Mouse (Mus musculus) left cerebral cortex, postnatal 14 days (tissue): ENCODE results near the gene Colec11. TPM values are rescaled to one million over a fixed set of nuclear protein-coding genes. Genes with fewer than 3 reads are reported as not detected.

Experiments used
- DNase-seq, 2 experiments: peaks; one replicate each; pipeline ENCODE4 v3.0.0; 2021 to 2022; ENCODE audit warnings: low spot score in 2 of 2, mixed read lengths in 1 of 2
- intact Hi-C: fragments of 180-260 bp; cut with DNase I; formaldehyde crosslinking; loops from one replicate; pipeline ENCODE4 v1.15.1; 2025
- long read RNA-seq, 2 experiments: library from polyadenylated mRNA; stranded (forward); transcript quantifications; one replicate each; pipeline ENCODE4 v2.0.0; 2021
- total RNA-seq, 2 experiments: library from RNA; stranded (reverse); gene quantifications; 2 replicates each; pipeline ENCODE4 v1.2.3; 2021

The Colec11 gene
- under 1 TPM; 0.49 to 0.75 TPM for total RNA-seq
- long read RNA-seq, experiment 1, partial matches to known transcripts: 0 of 2 reads
- long read RNA-seq, experiment 1, other reads (novel, unspliced or antisense): 2 of 2 reads
- long read RNA-seq, experiment 2: 0 reads

DNA sequence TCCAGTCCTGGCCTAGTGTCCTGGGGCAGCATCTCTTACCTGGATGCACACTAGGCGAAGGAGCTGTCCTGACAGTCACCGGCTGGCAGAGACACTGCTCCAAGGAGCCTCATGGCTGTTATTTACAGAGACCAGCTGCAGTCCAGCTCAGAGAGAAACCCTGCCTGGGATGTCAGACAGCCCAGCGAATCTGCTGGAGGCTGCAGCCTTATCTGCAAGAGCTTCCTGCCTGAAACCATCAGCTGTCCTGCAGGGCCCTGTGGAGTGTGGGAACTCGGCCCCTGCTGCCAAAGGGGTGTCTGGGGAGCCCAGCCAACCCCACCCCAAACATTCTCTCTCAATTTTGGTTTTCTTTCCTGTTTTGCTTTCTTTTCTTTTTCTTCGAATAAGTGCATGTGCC lies at the start of gene Colec11:
Gene Colec11, minus strand, starts transcription at position 183 of the 400 bp plus-strand sequence.
- DNase-seq: no peak
- intact Hi-C loops: no loop called here

DNA sequence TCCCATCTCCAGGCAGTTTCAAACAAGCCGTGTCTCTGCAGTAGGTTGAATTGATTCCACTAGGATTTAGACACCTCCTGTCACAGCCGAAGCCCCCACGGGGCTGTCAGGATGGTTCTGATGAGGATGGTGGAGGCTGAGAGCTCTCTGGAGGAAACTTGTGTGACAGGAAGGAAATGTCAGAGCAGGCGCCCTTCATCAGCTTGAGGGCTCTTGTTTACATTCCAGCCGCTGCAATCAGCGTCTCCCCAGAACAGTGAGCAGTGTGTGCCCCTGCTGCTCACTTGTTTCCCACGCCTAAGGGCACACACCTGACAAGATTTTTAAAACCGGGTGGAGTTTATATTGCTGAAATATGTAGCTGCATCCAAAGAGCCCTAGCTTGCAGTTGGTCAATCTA lies 44.1 kb upstream of the Colec11 start:
- intact Hi-C loops: no loop called here
- no peak for DNase-seq

DNA sequence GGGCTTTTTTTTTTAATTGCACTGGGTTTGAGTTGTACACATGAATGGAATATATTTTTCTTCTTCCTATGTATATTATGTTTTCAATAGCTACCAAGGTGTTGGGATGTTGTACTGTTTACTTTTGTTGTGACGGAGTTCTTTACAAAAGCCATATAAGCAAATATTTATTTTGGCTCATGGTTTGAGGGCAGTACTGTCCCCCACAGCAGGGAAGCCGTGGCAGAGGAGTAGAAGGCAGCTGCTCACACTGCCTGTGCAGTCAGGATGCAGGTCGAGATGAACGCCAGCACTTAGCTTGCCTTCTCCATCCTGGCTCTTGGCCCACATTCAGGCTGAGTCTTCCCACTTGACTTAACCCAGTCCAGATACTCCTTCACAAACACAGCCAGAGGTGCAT lies 43.6 kb upstream of the Colec11 start:
- no peak for DNase-seq
- intact Hi-C loops: no loop called here

DNA sequence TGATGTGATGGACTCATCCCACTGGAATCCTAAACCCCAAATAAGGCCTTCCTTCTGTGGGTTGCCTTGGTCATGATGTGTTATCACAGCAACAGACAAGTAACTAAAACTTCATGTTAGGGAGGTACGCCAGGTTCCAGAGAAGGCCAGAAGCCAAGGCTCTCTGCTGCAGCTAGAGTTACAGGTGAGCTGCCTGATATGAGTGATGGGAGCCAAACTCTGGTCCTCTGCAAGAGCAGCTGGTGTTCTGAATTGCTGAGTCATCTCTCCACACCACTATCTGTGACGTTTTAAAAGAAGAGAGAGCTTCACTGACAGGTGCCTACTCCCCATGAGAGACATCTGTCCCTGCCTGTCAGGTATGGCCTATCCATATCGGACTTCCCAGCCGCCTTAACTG lies 39.5 kb upstream of the Colec11 start:
- intact Hi-C loops: no loop called here
- no peak for DNase-seq

DNA sequence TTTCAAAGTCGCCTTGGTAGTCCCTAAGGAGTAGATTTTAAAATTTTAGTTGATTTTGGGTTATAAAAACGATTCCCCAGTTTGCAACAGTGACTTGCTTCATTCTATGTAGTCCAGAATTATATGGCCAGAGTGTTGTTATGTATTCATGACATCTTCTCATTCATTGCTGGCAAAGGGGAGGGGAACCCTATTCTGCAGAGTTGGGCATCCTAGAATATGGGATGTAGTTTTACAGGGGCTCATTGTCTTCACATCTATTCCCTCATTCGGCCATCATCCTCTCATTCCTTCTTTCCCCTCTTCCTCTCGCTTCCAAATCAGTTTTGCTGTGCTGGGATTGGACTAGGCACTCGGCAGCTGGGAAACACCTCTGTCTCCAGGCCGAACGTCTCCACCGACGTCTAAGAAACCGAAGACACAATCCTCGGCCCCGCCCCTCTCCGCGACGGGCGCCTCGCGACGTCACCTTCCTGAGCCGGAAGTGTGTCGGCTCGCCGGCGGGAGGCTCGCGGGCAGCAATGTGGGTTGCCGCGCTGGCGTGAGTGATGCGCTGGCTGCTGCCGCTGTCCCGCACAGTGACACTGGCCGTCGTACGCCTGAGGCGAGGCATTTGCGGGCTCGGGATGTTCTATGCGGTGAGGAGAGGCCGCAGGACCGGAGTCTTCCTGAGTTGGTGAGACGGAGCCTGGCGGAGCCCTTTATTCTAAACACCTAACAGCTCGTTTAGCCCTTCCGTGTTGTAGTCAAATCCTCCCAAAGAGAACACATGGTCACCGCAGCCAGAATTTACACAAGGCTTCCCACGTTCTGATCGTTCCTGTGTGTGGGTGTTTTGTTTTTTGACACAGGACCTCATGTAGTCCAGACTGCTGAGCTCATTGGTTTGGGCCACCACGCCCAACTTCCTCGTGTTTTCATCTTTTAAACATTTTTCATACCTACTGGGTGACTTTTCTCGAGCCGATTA lies 26.2 kb upstream of the Colec11 start, which contains the start of gene Rnaseh1:
Gene Rnaseh1, plus strand, starts transcription at position 462 of the 970 bp plus-strand sequence.
- intact Hi-C loops: no loop called here

DNA sequence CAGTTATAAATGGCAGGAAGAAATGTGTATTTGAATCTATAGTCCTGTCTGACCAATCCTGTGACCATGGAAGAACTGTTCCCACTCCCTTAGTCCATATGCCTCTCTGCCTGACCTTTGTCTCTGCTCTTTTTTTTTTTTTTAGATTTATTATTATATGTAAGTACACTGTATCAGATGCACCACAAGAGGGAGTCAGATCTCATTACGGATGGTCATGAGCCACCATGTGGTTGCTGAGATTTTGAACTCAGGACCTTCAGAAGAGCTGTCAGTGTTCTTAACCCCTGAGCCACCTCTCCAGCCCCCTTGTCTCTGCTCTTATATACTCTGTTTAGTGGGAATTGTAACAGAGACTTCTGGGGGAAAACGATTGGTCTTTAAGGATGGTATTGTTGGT lies 15.6 kb upstream of the Colec11 start:
- intact Hi-C loops: no loop called here

More for the DNA sequence above, 26.2 kb upstream of the Colec11 start, which contains the start of gene Rnaseh1:
- DNase-seq: peak; percentile 91 to 93

DNA sequence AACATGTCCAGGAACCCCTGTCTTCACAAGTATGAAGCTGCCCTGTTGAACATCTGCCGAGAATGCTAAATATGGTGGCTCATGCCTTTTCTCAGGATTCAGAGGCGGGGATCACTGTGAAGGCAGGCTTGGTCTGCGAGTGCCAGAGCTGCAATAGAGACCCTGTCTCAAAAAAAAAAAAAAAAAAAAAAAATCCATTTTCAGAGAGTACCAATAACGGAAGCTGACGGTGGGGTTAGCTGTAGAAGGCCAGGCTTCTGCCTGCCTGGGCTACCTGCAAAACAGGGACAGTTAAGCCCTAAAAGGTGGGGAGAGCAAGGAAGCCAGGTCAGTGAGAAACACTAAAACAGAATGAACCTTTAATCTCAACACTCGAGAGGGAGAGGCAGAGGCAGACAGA lies 13.4 kb upstream of the Colec11 start:
- intact Hi-C loops: no loop called here
- DNase-seq: no peak

More for the DNA sequence above, 15.6 kb upstream of the Colec11 start:
- DNase-seq: no peak

DNA sequence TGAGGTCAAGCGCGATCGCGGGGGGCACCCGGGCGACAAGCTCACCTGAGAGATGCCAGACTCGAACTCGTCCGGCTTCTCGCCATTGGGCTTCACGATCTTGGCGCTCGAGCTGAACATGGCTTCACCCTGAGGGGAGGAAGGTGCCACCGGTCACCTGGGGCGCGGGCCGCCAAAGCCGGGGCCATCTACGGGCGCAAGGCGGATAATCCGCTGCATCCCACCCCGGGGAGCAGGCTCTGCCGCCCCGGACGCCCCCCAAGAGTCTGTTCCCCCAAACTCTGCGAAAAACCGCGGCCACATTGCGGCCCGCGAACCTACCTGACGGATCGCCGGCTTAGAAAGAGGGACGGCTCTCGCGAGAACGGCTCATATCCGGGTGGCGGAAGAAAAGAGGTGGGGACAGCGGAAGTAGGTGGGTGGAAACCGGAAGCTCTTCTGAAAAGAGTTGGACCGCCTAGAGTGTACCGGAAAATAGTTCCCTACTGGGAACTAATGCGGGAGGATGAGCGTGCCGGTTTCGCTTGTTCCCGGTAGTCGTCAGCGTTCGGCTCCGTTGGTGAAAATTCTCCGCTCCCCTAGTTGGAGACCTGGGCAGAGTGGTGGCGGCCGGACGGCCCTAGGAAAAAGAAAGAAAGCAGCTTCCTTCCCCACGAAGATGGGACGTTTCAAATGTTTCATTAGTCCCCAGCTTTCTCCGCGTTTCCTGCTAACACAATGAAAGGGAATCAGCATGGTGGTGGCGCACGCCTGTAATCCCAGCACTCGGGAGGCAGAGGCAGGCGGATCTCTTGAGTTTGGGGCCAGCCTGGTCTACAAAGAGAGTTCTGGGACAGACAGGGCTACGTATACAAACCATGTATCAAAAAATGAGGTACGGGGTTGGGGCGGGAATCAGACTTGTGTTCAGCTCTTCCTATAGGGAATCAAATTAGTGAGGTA lies 12.6 kb upstream of the Colec11 start, which contains the start of gene Rps7:
Gene Rps7, minus strand, starts transcription at position 419 of the 942 bp plus-strand sequence.
- intact Hi-C loops: no loop called here

DNA sequence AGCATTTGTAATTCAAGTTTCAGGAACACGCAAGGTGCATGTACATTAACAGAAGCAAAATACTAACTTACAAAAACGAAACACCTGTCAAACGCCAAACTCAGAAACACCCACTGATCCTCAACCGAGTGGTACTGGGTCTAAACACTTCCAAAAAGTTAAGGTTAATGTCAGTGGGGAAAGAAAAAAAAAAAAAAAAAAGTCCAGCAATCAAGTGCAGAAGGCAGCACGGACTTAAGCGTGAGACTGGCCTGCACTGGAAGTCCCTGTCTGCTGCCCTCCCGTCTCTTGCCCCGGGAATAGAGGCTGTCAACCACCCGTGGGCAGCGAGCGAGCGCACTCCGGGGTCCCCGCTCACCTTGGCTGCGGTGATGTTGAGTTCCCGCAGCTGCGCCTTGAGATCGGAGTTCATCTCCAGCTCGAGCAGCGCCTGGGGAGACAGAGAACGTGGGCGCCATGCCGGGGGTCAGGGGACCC lies 11.9 kb upstream of the Colec11 start:
- DNase-seq: no peak
- intact Hi-C loops: no loop called here

More for the DNA sequence above, 12.6 kb upstream of the Colec11 start, which contains the start of gene Rps7:
- peak; percentile 93 to 95 for DNase-seq

DNA sequence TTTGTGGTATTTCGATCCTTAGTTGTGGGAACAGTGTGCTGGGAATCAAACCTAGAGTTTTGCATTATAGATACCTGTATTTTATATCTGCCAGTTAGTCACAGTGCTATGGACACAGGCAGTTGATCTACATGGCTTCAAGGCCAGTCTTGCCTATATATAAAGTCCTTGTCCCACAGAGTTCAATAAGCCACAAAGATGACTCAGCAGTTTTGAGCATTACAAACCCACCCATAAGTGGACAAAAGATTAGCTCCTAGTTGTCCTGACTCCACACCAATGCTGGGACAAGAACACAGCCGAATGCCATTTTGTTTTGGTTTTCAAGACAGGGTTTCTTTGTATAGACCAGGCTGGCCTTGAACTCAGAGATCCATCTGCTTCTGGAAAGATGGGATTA lies 5.3 kb upstream of the Colec11 start:
- no peak for DNase-seq
- intact Hi-C loops: no loop called here

DNA sequence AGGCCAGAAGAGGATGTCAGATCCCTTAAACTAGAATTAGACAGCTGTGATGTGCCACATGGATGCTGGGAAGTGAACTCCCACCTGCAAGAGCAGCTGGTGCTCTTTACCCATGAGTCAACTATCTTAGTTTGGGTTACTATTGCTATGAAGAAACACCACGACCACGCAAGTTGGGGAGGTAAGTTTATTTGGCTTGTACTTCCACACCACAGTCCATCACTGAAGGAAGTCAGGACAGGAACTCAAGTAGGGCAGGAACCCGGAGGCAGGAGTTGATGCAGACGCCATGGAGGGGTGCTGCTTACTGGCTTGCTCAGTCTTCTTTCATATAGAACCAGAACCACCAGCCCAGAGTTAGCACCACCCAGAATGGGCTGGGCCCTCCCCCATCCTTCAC lies 3.9 kb upstream of the Colec11 start:
- no peak for DNase-seq
- intact Hi-C loops: no loop called here

DNA sequence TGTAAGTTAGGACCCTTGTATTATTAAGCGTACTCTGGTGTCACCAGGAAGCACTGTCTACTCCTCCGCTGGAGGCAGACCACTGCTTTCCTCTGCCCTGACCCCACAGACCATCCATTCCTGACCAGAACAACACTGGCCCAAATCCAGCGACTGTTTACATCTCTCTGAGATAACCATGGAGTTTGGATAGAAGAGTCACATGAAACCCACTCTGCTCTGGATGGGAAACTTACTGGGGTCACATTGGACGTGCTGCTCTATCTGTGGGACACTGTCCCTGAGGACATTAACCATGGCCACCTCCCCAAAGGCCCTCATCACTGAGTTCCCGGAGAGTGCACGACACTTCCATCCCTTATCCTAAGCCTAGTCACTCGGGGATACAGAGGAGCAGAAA lies 2.2 kb upstream of the Colec11 start:
- intact Hi-C loops: no loop called here
- DNase-seq: no peak

DNA sequence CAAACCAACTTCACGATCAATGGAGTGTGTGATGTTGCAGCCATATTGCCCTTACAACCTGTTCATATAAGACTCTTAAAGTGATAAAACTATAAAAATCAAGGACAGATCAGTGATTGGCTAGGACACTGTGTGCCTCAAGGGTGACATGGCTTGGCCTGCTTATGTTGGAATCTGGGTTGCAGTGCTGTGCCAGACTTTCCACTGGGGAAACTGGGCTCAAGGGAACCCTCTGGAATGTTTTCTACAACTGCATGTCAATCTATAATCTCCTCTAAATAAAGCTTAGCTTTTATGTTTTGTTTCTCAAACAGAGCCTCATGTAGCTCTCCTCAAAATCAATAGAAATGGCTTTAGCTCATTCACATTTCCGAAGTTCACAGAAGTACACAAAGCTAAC lies 1.1 kb upstream of the Colec11 start:
- DNase-seq: no peak
- intact Hi-C loops: no loop called here

DNA sequence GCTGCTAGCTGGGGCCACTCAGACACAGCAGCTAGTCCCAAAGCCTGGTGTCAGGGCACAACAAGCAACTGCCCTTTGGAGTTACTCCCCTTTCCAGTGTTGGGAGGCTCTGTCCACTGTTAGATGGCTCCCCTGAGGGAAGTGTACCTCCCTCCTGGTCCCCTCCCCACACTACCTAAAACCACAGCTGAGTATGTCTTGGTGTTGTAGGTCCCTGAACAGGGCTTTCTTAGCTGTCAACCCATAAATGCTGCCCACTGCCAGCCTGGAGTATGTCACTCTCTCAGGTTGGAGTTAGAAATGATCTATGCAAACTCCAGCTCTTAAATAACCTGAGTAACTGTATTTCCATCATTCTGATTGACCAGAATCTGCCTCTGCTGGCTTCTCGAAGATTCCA lies 536 bp downstream of the Colec11 start:
- DNase-seq: no peak

DNA sequence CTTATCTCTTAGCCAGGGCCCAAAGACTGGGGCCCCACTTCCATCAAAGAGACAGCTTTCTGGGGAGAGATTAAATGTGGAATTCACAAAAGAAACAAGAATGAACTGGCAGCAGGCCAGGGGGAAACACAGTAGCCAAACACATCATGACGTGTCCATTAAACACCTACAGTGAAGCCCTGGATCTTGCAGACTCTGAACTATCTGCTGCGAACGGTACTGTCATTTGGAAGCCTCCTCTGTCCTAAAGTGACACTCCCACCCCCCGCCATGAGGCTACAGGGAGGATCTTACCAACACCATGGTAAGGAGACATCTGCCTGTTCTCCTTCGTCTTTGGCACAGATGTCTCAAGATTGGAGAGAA lies 1.0 kb downstream of the Colec11 start:
- DNase-seq: peak in 1 of 2 experiments; percentile 34
- intact Hi-C loops: no loop called here

More for the DNA sequence above, 536 bp downstream of the Colec11 start:
- intact Hi-C loops: no loop called here

DNA sequence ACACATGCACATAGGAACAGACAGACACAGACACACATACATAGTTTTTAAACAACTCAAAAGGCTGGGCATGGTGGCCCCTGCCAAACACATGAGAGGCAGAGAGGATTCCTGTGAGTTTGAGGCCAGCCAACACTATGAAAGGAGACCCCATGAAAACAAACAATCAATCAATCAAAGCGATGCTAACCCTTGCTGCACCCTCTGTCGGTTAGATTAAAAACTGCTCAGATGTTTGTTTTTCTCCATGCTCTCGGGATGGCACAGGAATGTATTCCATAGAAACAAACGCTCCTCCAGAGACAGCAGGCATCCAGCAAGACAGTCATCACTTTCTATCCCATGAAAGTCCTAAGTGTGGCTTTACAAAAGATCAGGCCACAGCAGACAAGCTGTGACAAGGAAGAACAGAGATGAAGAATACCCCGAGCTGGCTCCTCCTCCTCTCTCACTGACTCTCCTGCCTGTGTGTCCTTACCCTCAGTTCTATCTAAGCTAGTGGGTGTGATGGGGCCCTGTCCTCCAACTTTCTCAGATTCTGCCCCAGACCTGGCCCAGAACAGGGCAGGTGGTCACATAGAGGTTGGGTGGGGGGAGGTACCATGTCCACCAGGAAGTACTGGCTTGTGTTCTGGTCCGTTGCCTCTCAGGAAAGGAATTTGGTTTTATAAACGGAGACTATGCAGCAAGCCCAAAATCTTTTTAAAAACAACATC lies 1.6 kb downstream of the Colec11 start:
- intact Hi-C loops: no loop called here
- DNase-seq: no peak

DNA sequence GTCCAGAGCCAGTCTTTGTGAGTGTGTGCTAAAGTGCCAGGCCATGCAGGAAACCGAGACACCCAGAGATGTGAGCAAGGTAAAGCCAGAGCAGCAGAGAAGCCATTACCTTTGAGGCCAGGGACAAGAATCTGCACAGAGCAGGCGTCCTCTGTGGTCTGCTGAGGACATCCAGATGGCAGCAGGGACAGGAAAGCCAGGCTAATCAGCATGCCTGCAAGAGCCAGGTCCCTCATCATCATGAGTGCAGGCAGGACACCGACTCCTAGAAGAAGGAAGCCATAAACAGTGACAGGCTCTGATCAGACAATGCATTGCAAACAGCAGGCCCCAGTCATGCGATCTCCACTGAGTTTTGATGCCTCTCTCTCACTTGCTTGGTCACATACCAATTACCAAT lies 5.9 kb downstream of the Colec11 start:
- intact Hi-C loops: no loop called here

DNA sequence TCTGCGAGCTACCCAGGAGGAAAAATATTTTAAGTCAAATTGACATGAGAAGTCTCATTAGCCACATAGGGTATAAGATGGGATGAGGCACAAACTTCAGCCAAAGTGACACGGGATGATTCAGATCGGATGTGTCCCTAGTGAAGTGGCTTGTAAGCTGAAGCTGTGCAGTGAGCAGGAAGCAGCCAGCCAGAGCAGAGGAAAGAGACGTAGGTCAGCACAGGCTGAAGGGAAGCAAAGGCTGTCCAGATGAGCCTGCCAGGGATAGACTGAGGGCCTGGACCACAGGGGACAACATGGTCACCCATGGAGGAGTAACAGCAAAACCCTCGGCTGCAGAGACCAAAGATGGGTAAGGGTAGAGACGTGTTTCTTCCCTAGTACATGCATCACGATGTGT lies 8.8 kb downstream of the Colec11 start:
- intact Hi-C loops: no loop called here
- no peak for DNase-seq

More for the DNA sequence above, 5.9 kb downstream of the Colec11 start:
- DNase-seq: no peak

DNA sequence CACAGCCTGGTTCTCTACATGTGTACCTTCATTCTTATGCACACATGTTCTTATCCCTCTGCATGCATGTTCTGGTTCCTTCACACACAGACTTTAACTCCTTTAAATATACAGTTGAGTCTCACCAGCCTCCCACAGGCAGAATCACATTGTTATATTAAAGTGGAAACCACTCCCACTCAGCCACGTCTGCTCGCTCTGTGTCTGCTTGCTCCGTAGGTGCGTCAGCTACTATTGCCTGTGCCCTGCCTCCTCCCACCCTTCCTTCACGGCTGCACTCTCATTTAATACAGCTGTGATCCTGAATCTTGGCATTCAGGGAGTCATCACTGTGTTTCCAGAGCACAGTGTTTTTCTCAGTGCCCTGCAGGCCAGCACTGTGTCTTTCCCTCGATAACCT lies 10.8 kb downstream of the Colec11 start:
- peak; percentile 56 to 77 for DNase-seq
- intact Hi-C loops: no loop called here
